Comparison of ENCODE assay signal across 28 mouse cellular contexts in the genomic region with DNA sequence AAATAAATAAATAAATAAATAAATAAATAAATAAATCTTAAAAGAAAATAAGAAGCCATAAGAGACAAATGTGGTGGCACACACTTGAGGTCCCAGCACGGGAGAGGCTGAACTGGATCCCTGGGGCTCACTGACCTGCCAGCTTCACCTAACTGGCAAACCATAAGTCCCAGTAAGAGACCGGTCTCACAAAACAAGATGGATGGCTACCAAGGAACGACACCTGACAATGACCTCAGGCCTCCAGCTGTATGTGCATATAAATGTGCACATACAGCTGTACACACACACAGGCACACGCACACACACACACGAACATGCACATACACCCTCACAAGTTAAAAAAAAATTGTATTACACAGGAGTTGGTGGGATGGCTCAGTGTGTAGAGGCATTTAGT.
"Had no signal": no experiment of that assay in that cellular context is flagged by ENCODE, and none has a peak within 500 bp of the region (broad histone marks: within the 10 kb centered on the region; RNA-seq: fewer than 3 reads in every experiment).

No protein-coding gene starts in this region.

- H3K4me3 ChIP-seq: heart, embryonic 12.5 days; heart, embryonic 13.5 days; heart, embryonic 15.5 days; hindbrain, embryonic 10.5 days; hindbrain, embryonic 12.5 days; hindbrain, embryonic 13.5 days; hindbrain, embryonic 15.5 days; intestine, embryonic 15.5 days; kidney, embryonic 15.5 days; layer of hippocampus, adult 2 months; left cerebral cortex, adult 2 months had no signal

- H3K27ac ChIP-seq: hindbrain, embryonic 10.5 days; hindbrain, embryonic 12.5 days; hindbrain, embryonic 13.5 days; hindbrain, embryonic 14.5 days; hindbrain, embryonic 15.5 days; hindbrain, postnatal 0 days; intestine, embryonic 15.5 days; kidney, embryonic 15.5 days; left cerebral cortex, adult 2 months had no signal

- DNase-seq: heart, postnatal 10 days; heart, postnatal 14 days; heart, postnatal 36 days; heart, postnatal 4 days; kidney, adult 11 months; kidney, adult 18-20 months; kidney, adult 2 months; kidney, adult 8-10 months; kidney, postnatal 10 days; kidney, postnatal 14 days; kidney, postnatal 25 days; kidney, postnatal 36 days; kidney, postnatal 4 days; layer of hippocampus, adult 9-11 months; layer of hippocampus, postnatal 36 days had no signal
